Mouse (Mus musculus): ENCODE data around the gene Olfr114. TPM values are rescaled to one million over a fixed set of nuclear protein-coding genes. Genes with fewer than 3 reads are reported as not detected.

Olfr114 gene
- polyA plus RNA-seq (2014; fragmentation: Illumina TruSeq; extraction: RNeasy Lipid Tissue Mini Kit (QIAGEN cat#74804); ENCODE audit: low read depth, low replicate concordance) = not detected

DNA sequence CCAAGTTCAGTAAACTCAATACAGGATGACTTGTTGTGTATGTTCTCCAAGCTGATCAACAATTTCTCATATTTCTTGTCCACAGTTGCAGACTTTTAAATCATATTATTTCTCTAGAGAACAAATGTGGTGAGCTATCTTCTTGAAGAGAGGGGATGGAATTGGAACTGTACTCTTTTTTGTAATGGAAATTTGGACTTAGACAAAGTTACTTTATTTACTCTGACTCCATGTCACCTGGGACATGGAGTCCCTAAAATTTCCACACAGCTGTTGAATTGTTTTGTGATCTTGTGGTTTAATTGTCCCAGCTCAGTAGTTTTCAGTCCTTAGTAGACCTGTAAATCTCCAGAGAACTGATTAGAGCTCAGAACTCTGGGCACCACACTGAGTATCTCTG, at the start of gene Olfr114:
Gene Olfr114, minus strand, starts transcription at position 101 of the 400 bp plus-strand sequence.

GRCm38 (mm10) chr17:37627009-37627408, 34.5 kb upstream of the Olfr114 start, which contains the start of the genes Olfr115 and Olfr116:
Gene Olfr115, minus strand, starts transcription at chr17:37627109.
Gene Olfr116, minus strand, starts transcription at chr17:37627199.

GRCm38 (mm10) chr17:37577563-37577962, 15.0 kb downstream of the Olfr114 start, which contains the start of gene Olfr113:
Gene Olfr113, minus strand, starts transcription at chr17:37577663.

DNA sequence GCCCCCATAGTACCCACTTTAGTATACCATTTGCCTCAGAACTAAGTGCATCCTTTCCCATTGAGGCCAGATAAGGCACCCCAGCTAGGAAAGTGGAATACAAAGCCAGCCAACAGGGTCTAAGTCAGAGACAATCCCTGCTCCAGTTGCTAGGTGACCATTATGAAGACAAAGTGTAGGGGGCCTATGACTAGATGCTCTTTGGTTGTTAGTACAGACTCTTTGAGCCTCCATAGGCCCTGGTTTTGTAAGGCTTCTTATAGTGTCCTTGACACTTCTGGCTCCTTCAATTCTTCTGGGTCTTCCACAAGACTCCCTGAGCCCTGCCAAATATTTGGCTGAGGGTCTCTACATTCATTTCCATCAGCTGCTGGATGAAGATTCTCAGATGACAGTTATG, 23.2 kb downstream of the Olfr114 start, which contains the start of gene Olfr112:
Gene Olfr112, minus strand, starts transcription at position 101 of the 400 bp plus-strand sequence.

Other genes starting within 250 kb of the Olfr114 start
- not detected for gene Olfr104-ps, start 233.2 kb downstream of the Olfr114 start, polyA plus RNA-seq (2014; fragmentation: Illumina TruSeq; extraction: RNeasy Lipid Tissue Mini Kit (QIAGEN cat#74804); ENCODE audit: low read depth, low replicate concordance)
- not detected for gene Olfr105-ps, start 213.7 kb downstream of the Olfr114 start, polyA plus RNA-seq (2014; fragmentation: Illumina TruSeq; extraction: RNeasy Lipid Tissue Mini Kit (QIAGEN cat#74804); ENCODE audit: low read depth, low replicate concordance)
- gene Olfr106-ps, start 202.3 kb downstream of the Olfr114 start, polyA plus RNA-seq (2014; fragmentation: Illumina TruSeq; extraction: RNeasy Lipid Tissue Mini Kit (QIAGEN cat#74804); ENCODE audit: low read depth, low replicate concordance) = not detected
- not detected for gene Olfr107, start 193.5 kb downstream of the Olfr114 start, polyA plus RNA-seq (2014; fragmentation: Illumina TruSeq; extraction: RNeasy Lipid Tissue Mini Kit (QIAGEN cat#74804); ENCODE audit: low read depth, low replicate concordance)
- not detected for gene Olfr108, start 147.3 kb downstream of the Olfr114 start, polyA plus RNA-seq (2014; fragmentation: Illumina TruSeq; extraction: RNeasy Lipid Tissue Mini Kit (QIAGEN cat#74804); ENCODE audit: low read depth, low replicate concordance)
- not detected for gene Olfr109, start 133.8 kb downstream of the Olfr114 start, polyA plus RNA-seq (2014; fragmentation: Illumina TruSeq; extraction: RNeasy Lipid Tissue Mini Kit (QIAGEN cat#74804); ENCODE audit: low read depth, low replicate concordance)
- gene H2-M2, start 109.2 kb downstream of the Olfr114 start, polyA plus RNA-seq (2014; fragmentation: Illumina TruSeq; extraction: RNeasy Lipid Tissue Mini Kit (QIAGEN cat#74804); ENCODE audit: low read depth, low replicate concordance) = not detected
- gene Olfr110, start 100.3 kb downstream of the Olfr114 start, polyA plus RNA-seq (2014; fragmentation: Illumina TruSeq; extraction: RNeasy Lipid Tissue Mini Kit (QIAGEN cat#74804); ENCODE audit: low read depth, low replicate concordance) = not detected
- not detected for gene Olfr111, start 84.7 kb downstream of the Olfr114 start, polyA plus RNA-seq (2014; fragmentation: Illumina TruSeq; extraction: RNeasy Lipid Tissue Mini Kit (QIAGEN cat#74804); ENCODE audit: low read depth, low replicate concordance)
- 0.78 TPM for gene Olfr112, start 23.3 kb downstream of the Olfr114 start, polyA plus RNA-seq (2014; fragmentation: Illumina TruSeq; extraction: RNeasy Lipid Tissue Mini Kit (QIAGEN cat#74804); ENCODE audit: low read depth, low replicate concordance)
- not detected for gene Olfr113, start 15.1 kb downstream of the Olfr114 start, polyA plus RNA-seq (2014; fragmentation: Illumina TruSeq; extraction: RNeasy Lipid Tissue Mini Kit (QIAGEN cat#74804); ENCODE audit: low read depth, low replicate concordance)
- not detected for gene Olfr115, start 34.4 kb upstream of the Olfr114 start, polyA plus RNA-seq (2014; fragmentation: Illumina TruSeq; extraction: RNeasy Lipid Tissue Mini Kit (QIAGEN cat#74804); ENCODE audit: low read depth, low replicate concordance)
- gene Olfr116, start 34.5 kb upstream of the Olfr114 start, polyA plus RNA-seq (2014; fragmentation: Illumina TruSeq; extraction: RNeasy Lipid Tissue Mini Kit (QIAGEN cat#74804); ENCODE audit: low read depth, low replicate concordance) = not detected
- not detected for gene Olfr117, start 71.0 kb upstream of the Olfr114 start, polyA plus RNA-seq (2014; fragmentation: Illumina TruSeq; extraction: RNeasy Lipid Tissue Mini Kit (QIAGEN cat#74804); ENCODE audit: low read depth, low replicate concordance)
- gene Olfr118, start 74.2 kb upstream of the Olfr114 start, polyA plus RNA-seq (2014; fragmentation: Illumina TruSeq; extraction: RNeasy Lipid Tissue Mini Kit (QIAGEN cat#74804); ENCODE audit: low read depth, low replicate concordance) = not detected
- gene Olfr119, start 103.8 kb upstream of the Olfr114 start, polyA plus RNA-seq (2014; fragmentation: Illumina TruSeq; extraction: RNeasy Lipid Tissue Mini Kit (QIAGEN cat#74804); ENCODE audit: low read depth, low replicate concordance) = not detected
- gene Olfr120, start 129.1 kb upstream of the Olfr114 start, polyA plus RNA-seq (2014; fragmentation: Illumina TruSeq; extraction: RNeasy Lipid Tissue Mini Kit (QIAGEN cat#74804); ENCODE audit: low read depth, low replicate concordance) = not detected
- not detected for gene Olfr121, start 156.1 kb upstream of the Olfr114 start, polyA plus RNA-seq (2014; fragmentation: Illumina TruSeq; extraction: RNeasy Lipid Tissue Mini Kit (QIAGEN cat#74804); ENCODE audit: low read depth, low replicate concordance)
- gene Olfr122, start 175.9 kb upstream of the Olfr114 start, polyA plus RNA-seq (2014; fragmentation: Illumina TruSeq; extraction: RNeasy Lipid Tissue Mini Kit (QIAGEN cat#74804); ENCODE audit: low read depth, low replicate concordance) = not detected
- not detected for gene Olfr123, start 200.8 kb upstream of the Olfr114 start, polyA plus RNA-seq (2014; fragmentation: Illumina TruSeq; extraction: RNeasy Lipid Tissue Mini Kit (QIAGEN cat#74804); ENCODE audit: low read depth, low replicate concordance)
- gene Olfr124, start 207.1 kb upstream of the Olfr114 start, polyA plus RNA-seq (2014; fragmentation: Illumina TruSeq; extraction: RNeasy Lipid Tissue Mini Kit (QIAGEN cat#74804); ENCODE audit: low read depth, low replicate concordance) = not detected
- not detected for gene Olfr125, start 240.2 kb upstream of the Olfr114 start, polyA plus RNA-seq (2014; fragmentation: Illumina TruSeq; extraction: RNeasy Lipid Tissue Mini Kit (QIAGEN cat#74804); ENCODE audit: low read depth, low replicate concordance)

Data from adipose tissue, adult 10 weeks (tissue).